Mouse (Mus musculus): ENCODE results near the gene Cela1.

- no peak for TF ChIP-seq CTCF (IDR thresholded peaks at IDR 0.05; ENCODE audit: insufficient read depth, low read depth, low read length)
- no peak for TF ChIP-seq POLR2A (IDR thresholded peaks at IDR 0.05; ENCODE audit: insufficient read depth, low read depth, low read length)
These were observed 51.7 kb downstream of the Cela1 start for GRCm38 (mm10) chr15:100635851-100636645.
